Mouse (Mus musculus) midbrain, embryonic 12.5 days (tissue): ENCODE results near the gene Ptgr1. TPM values are rescaled to one million over a fixed set of nuclear protein-coding genes. Genes with fewer than 3 reads are reported as not detected.

Experiments used
- ATAC-seq: fragments of 200-750 bp; cut with Nextera tagmentation; 2 replicates; pipeline ENCODE4 v1.8.0; 2017; ENCODE audit warnings: low read depth, moderate TSS enrichment, moderate library complexity; ENCODE audit not compliant: low FRiP score
- H3K27ac ChIP-seq: fragments of 300-500 bp; sonication (generic); replicated peaks from 2 replicates; pipeline ENCODE4 v1.5.1; 2016; ENCODE audit warnings: mild to moderate bottlenecking
- H3K27me3 ChIP-seq: fragments of 300-500 bp; sonication (generic); 2 replicates; pipeline ENCODE4 v1.6.1; 2016; ENCODE audit warnings: mild to moderate bottlenecking
- H3K36me3 ChIP-seq: fragments of 300-500 bp; sonication (generic); 2 replicates; pipeline ENCODE4 v1.6.1; 2016
- H3K4me1 ChIP-seq: fragments of 300-500 bp; sonication (generic); 2 replicates; pipeline ENCODE4 v1.6.1; 2016
- H3K4me2 ChIP-seq: fragments of 300-500 bp; sonication (generic); replicated peaks from 2 replicates; pipeline ENCODE4 v1.6.1; 2016; ENCODE audit warnings: mild to moderate bottlenecking, moderate library complexity
- H3K4me3 ChIP-seq: fragments of 300-500 bp; sonication (generic); 2 replicates; pipeline ENCODE4 v1.5.1; 2016; ENCODE audit warnings: mild to moderate bottlenecking
- H3K9ac ChIP-seq: fragments of 300-500 bp; sonication (generic); replicated peaks from 2 replicates; pipeline ENCODE4 v1.6.1; 2016; ENCODE audit warnings: mild to moderate bottlenecking, moderate library complexity
- H3K9me3 ChIP-seq: fragments of 300-500 bp; sonication (generic); 2 replicates; pipeline ENCODE4 v1.6.1; 2016; ENCODE audit warnings: mild to moderate bottlenecking
- WGBS: fragments of 180-500 bp; shearing (Covaris S2); methylation state at CpG from one replicate; pipeline ENCODE4 v1.1.7; 2016; 5-methylcytosine and 5-hydroxymethylcytosine counted together
- polyA plus RNA-seq: library from polyadenylated mRNA; unstranded; fragments of >200 nt; fragmentation: Nextera tagmentation; extraction: Ambion mirVana; gene quantifications from 2 replicates; pipeline ENCODE4 v1.2.1, GENCODE M21; 2016

Gene Ptgr1
- polyA plus RNA-seq, 1 experiment from 2014 or later, result 12.0 TPM

- no peak overlapping the region for H3K4me2 ChIP-seq
- WGBS, result 56% methylated on average over 8 of the region's 8 CpGs
- H3K27me3 ChIP-seq, result peaks cover 10% of the 10 kb centered on the region
- no peak overlapping the region for H3K4me3 ChIP-seq
- H3K9ac ChIP-seq, result no peak overlapping the region
- peaks cover 17% of the 10 kb centered on the region for H3K4me1 ChIP-seq
- no peak overlapping the region for H3K27ac ChIP-seq
- no peak for ATAC-seq
- H3K9me3 ChIP-seq, result no peaks in the 10 kb centered on the region
- no peaks in the 10 kb centered on the region for H3K36me3 ChIP-seq
Measured at GRCm38 (mm10) chr4:59006211-59006610, 19.3 kb upstream of the Ptgr1 start.

GRCm38 (mm10) chr4:59003806-59004200, 16.9 kb upstream of the Ptgr1 start:
- WGBS, result 38% methylated on average over 7 of the region's 7 CpGs
- no peak for ATAC-seq
- peaks cover 17% of the 10 kb centered on the region for H3K4me1 ChIP-seq
- H3K27ac ChIP-seq, result no peak overlapping the region
- peak overlapping the region; percentile 95 for H3K9ac ChIP-seq
- no peaks in the 10 kb centered on the region for H3K9me3 ChIP-seq
- H3K27me3 ChIP-seq, result peaks cover 10% of the 10 kb centered on the region
- H3K4me2 ChIP-seq, result peak overlapping the region; percentile 91
- H3K4me3 ChIP-seq, result peak overlapping the region; percentile 94
- no peaks in the 10 kb centered on the region for H3K36me3 ChIP-seq

- WGBS, result under 1% methylated on average over 62 of the region's 89 CpGs
- H3K4me1 ChIP-seq, result peaks cover 17% of the 10 kb centered on the region
- H3K9ac ChIP-seq, result peak within 1 kb of the TSS; percentile 95
- peak within 1 kb of the TSS; percentile 91 for H3K4me2 ChIP-seq
- H3K27ac ChIP-seq, result peak within 1 kb of the TSS; percentile 89
- peak within 1 kb of the TSS; percentile 94 for H3K4me3 ChIP-seq
- no peaks in the 10 kb centered on the region for H3K9me3 ChIP-seq
- peak; percentile 99 for ATAC-seq
- peaks cover 10% of the 10 kb centered on the region for H3K27me3 ChIP-seq
- no peaks in the 10 kb centered on the region for H3K36me3 ChIP-seq
Measured at GRCm38 (mm10) chr4:59002948-59003805, 16.3 kb upstream of the Ptgr1 start, which contains the start of gene Gm20503. TSS of gene Gm20503 (plus strand) at chr4:59003210.

GRCm38 (mm10) chr4:59000614-59001013, 13.7 kb upstream of the Ptgr1 start:
- Histone ChIP-seq H3K9me3 (no peaks in the 10 kb centered on the region), H3K36me3 (no peaks in the 10 kb centered on the region), H3K27me3 (peaks cover 10% of the 10 kb centered on the region), H3K9ac (no peak overlapping the region), H3K27ac (no peak overlapping the region), H3K4me2 (no peak overlapping the region), H3K4me1 (peaks cover 17% of the 10 kb centered on the region), H3K4me3 (no peak overlapping the region)
- WGBS, result 0% methylated on average over 2 of the region's 2 CpGs
- ATAC-seq, result no peak

DNA sequence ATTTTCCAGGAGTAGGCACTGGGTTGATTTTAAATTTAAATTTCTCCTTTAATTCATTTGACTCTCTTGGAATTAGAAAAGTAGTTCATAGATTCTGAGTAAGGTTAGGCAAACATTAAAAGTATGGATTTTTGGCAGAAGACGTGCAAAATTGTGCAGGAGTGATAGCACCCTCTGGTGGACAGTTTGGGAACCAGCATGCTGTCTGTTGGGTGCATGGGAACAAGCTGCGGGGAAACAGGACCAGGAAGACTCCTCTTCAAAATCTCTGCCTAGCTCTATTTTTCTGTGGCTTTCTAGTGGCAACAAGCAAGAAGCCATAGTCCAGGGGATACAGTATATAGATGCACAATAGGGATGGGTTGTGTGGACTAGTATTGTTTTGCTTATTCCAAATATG, 12.8 kb upstream of the Ptgr1 start:
- Histone ChIP-seq H3K4me1 (peaks cover 12% of the 10 kb centered on the region), H3K27ac (no peak overlapping the region), H3K4me3 (no peak overlapping the region), H3K9ac (no peak overlapping the region), H3K36me3 (no peaks in the 10 kb centered on the region), H3K9me3 (no peaks in the 10 kb centered on the region), H3K4me2 (no peak overlapping the region), H3K27me3 (peaks cover 5% of the 10 kb centered on the region)
- WGBS, result 20% methylated on average over 2 of the region's 2 CpGs
- no peak for ATAC-seq

DNA sequence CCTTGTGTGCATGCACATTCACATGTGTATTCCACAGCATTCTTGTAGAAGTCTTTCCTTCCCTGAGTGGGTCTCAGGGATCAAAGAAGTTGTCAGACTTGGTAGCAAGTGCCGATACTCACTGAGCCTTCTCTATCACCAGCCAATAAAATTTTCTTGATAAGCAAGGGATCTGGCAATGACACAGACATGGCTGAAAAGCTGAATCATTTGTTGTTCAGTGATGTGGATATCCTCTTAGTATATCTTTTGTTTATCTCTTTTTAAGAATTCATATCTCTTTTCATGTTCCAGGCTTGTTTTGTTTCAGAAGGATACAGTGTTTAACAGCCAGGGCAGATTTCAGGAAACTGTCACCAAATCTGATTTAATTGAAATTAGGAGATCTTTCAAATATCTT, 11.8 kb upstream of the Ptgr1 start:
- H3K9ac ChIP-seq, result no peak overlapping the region
- no peaks in the 10 kb centered on the region for H3K27me3 ChIP-seq
- ATAC-seq, result no peak
- no peak overlapping the region for H3K27ac ChIP-seq
- no peak overlapping the region for H3K4me3 ChIP-seq
- no peak overlapping the region for H3K4me2 ChIP-seq
- H3K9me3 ChIP-seq, result no peaks in the 10 kb centered on the region
- H3K4me1 ChIP-seq, result peaks cover 2% of the 10 kb centered on the region
- 96% methylated on average over 1 of the region's 1 CpGs for WGBS
- no peaks in the 10 kb centered on the region for H3K36me3 ChIP-seq

DNA sequence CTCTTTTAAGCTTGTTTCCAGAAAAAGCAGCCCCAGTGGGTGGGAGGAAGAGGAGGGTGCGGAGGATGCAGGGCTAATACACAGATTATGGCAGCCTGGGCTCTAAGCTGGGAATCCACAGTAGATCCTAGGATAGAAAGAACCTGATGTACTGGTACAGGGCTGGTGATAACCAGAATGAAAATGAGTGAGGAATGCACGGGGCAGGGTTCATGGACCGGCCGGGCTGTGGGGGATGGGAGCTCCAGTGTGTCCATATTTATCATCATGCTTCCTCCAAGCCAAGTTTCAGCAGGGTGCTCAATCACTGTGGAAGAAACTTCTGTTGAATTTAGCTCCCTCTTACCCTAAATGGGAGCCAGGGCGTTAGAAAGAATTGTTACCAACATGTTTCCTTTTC, 10.2 kb upstream of the Ptgr1 start:
- no peaks in the 10 kb centered on the region for H3K4me1 ChIP-seq
- no peak overlapping the region for H3K27ac ChIP-seq
- H3K4me2 ChIP-seq, result no peak overlapping the region
- H3K9me3 ChIP-seq, result no peaks in the 10 kb centered on the region
- H3K27me3 ChIP-seq, result no peaks in the 10 kb centered on the region; the same call in 1 of the 2 replicates
- 77% methylated on average over 5 of the region's 5 CpGs for WGBS
- H3K4me3 ChIP-seq, result no peak overlapping the region
- H3K9ac ChIP-seq, result no peak overlapping the region
- H3K36me3 ChIP-seq, result no peaks in the 10 kb centered on the region
- no peak for ATAC-seq

GRCm38 (mm10) chr4:58995251-58995693, 8.4 kb upstream of the Ptgr1 start:
- WGBS, result 77% methylated on average over 8 of the region's 8 CpGs
- H3K4me2 ChIP-seq, result no peak overlapping the region
- ATAC-seq, result no peak

DNA sequence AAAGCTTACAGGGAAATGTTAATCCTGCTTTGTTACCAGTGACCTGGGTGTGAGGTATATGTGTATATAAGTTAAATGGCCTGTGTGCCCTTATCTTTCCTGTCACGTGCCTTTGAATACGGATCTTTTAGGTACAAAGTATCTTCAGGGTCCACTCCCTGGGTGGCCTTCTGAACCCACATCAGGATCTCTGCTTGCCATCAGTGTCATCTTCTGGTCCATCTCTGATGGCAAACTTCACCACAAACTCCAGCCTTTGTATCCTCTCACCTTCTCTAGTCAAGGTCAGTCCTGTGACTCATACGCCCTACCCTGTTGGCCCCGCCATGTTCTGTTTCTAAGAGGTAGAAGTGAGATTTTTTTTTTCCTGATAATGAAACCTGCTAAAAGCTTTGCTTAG, 7.8 kb upstream of the Ptgr1 start, which contains the start of gene Dnajc25:
TSS of gene Dnajc25 (plus strand) at position 301 of the 400 bp plus-strand sequence.
- no peak within 1 kb of the TSS for H3K9ac ChIP-seq
- 91% methylated on average over 4 of the region's 4 CpGs for WGBS
- ATAC-seq, result no peak
- no peaks in the 10 kb centered on the region; the same call in 1 of the 2 replicates for H3K27me3 ChIP-seq
- no peak within 1 kb of the TSS for H3K4me2 ChIP-seq
- H3K4me3 ChIP-seq, result no peak within 1 kb of the TSS
- no peaks in the 10 kb centered on the region for H3K4me1 ChIP-seq
- H3K9me3 ChIP-seq, result no peaks in the 10 kb centered on the region
- H3K36me3 ChIP-seq, result no peaks in the 10 kb centered on the region
- H3K27ac ChIP-seq, result no peak within 1 kb of the TSS

More at GRCm38 (mm10) chr4:58995251-58995693, 8.4 kb upstream of the Ptgr1 start:
- Histone ChIP-seq H3K27ac (no peak overlapping the region), H3K36me3 (no peaks in the 10 kb centered on the region), H3K27me3 (no peaks in the 10 kb centered on the region; the same call in 1 of the 2 replicates), H3K9me3 (no peaks in the 10 kb centered on the region), H3K4me3 (no peak overlapping the region), H3K9ac (no peak overlapping the region), H3K4me1 (no peaks in the 10 kb centered on the region)

DNA sequence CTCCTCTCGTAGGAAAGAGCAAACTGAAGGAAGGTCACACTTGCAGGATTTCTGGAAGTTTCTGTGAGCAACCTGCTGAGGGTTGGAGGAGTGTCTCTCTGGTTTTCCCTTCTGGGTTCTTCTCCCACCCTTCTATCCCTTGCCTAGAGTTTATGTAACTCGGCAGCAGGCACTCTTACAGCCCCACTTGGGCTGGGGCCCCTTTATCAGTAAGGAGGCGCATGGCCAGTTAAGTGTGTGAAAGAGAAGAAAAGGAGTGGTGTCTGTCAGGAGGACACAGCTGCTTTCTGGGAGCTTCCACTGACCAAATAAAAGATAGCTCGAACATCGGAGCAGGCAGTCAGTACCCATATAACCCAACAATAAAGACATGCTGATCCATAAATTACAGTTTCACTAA, 5.3 kb upstream of the Ptgr1 start:
- no peaks in the 10 kb centered on the region for H3K4me1 ChIP-seq
- H3K4me2 ChIP-seq, result no peak overlapping the region
- no peaks in the 10 kb centered on the region for H3K9me3 ChIP-seq
- no peak overlapping the region for H3K9ac ChIP-seq
- ATAC-seq, result no peak
- no peak overlapping the region for H3K27ac ChIP-seq
- H3K4me3 ChIP-seq, result no peak overlapping the region
- H3K27me3 ChIP-seq, result peaks cover 5% of the 10 kb centered on the region
- H3K36me3 ChIP-seq, result no peaks in the 10 kb centered on the region
- 83% methylated on average over 5 of the region's 5 CpGs for WGBS

DNA sequence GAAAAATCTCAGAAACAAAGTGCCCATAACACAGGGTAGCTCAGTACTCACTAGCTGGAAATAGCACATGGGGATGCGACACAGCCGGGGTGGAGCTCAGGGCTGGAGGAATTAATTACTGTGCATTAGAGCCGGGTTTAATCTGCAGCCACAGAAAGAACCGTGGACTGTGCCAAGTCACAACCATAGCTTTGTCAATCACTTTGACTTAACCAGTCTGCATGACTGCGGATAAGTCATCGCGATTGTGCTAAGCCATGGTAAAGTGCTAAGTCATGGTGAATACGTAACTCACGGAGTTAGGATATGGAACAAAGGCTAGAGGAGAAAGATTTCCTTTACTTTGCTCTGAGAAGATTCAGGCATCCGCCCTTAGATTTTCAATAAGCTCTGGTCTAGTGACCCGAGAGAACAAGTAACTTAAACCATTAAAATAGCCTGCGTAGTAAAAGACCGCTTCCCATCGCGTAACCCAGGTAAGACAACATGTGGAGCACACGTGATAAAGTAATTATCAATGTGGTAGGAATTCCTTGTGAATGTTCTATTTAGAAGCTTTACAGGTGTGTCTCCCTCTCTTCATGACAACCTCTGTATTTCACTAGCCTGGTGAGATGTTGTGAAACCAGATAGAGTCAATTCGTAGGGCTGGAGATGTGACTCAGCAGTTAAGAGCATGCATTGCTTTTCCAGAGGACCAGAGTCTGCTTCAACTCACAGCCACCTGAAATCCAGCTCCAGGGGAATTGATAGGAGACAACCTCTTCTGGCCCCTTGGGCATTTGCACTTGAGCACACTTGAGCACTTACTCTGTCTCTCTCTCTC, 3.9 kb upstream of the Ptgr1 start:
- Histone ChIP-seq H3K4me2 (no peak overlapping the region), H3K36me3 (no peaks in the 10 kb centered on the region), H3K9ac (no peak overlapping the region), H3K4me3 (no peak overlapping the region), H3K4me1 (peaks cover 10% of the 10 kb centered on the region; the same call in 1 of the 2 replicates), H3K27me3 (peaks cover 8% of the 10 kb centered on the region), H3K9me3 (no peaks in the 10 kb centered on the region), H3K27ac (no peak overlapping the region)
- WGBS, result 65% methylated on average over 17 of the region's 17 CpGs
- peak; percentile 38; the same call in 1 of the 2 replicates for ATAC-seq
